ENCODE assay signal across 20 mouse cellular contexts in the genomic region with DNA sequence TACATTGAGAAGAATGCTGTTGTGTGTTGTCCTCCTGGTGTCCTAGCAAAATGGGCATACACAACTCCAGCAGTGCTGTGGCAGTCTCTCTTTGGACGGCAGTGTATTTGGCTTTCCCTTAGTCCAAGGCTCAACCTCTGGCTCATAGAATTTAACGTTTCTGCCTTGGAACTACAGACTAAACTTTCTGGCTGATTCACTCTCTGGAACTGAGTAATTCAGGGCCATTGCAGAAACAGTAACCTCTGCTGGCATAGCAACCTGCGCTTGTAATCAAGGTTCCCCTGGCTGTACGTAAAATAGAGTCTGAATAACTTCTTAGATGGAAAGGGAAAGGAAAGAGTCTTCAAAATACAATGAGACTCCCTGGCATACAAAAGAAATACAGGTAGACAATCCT.
DNase-seq lines count a peak whose midpoint lies in the region; ATAC-seq lines count a peak whose summit lies in the region.
"Had no signal": no experiment of that assay in that cellular context is flagged by ENCODE, and none has a peak within 500 bp of the region (broad histone marks: within the 10 kb centered on the region; RNA-seq: fewer than 3 reads in every experiment).

No protein-coding gene starts in this region.

- H3K27ac ChIP-seq in midbrain, embryonic 16.5 days (ENCODE audit: low read length), result no peak overlapping the region
- H3K27ac ChIP-seq: embryonic facial prominence, embryonic 10.5 days; embryonic facial prominence, embryonic 12.5 days; forebrain, embryonic 13.5 days; forebrain, embryonic 15.5 days had no signal

- H3K4me1 ChIP-seq in midbrain, embryonic 16.5 days (ENCODE audit: control insufficient read depth, insufficient read depth, low read length), result no peaks in the 10 kb centered on the region
- H3K4me1 ChIP-seq: embryonic facial prominence, embryonic 10.5 days; embryonic facial prominence, embryonic 12.5 days; forebrain, embryonic 13.5 days; forebrain, embryonic 15.5 days had no signal

- peak; percentile 21 for DNase-seq in NIH3T3 (ENCODE audit: low read depth)
- peak; percentile 62 for DNase-seq in adrenal gland, adult 2 months
- DNase-seq in adrenal gland, postnatal 10 days, result peak; percentile 26
- DNase-seq in adrenal gland, postnatal 36 days, result peak; percentile 45 to 54
- no peak for DNase-seq in embryo, embryonic 10.5 days (ENCODE audit: low spot score)
- no peak for DNase-seq in left cerebral cortex, postnatal 14 days (ENCODE audit: low spot score in 2 of 2)
- DNase-seq: cerebellum, adult 11 months; cerebellum, adult 18-20 months; cerebellum, adult 8-10 months; cerebellum, adult 9-11 months; cerebellum, postnatal 14 days; cerebellum, postnatal 36 days; forebrain, postnatal 0 days had no signal

- no peaks in the 10 kb centered on the region for H3K27me3 ChIP-seq in midbrain, embryonic 16.5 days (ENCODE audit: control insufficient read depth, insufficient read depth, low read depth, low read length)
- H3K27me3 ChIP-seq: embryonic facial prominence, embryonic 12.5 days; forebrain, embryonic 13.5 days; forebrain, embryonic 15.5 days; Patski had no signal

- no peak overlapping the region for H3K9ac ChIP-seq in midbrain, embryonic 16.5 days (ENCODE audit: low read depth, low read length)
- H3K9ac ChIP-seq: embryonic facial prominence, embryonic 12.5 days; forebrain, embryonic 13.5 days; forebrain, embryonic 15.5 days; forebrain, postnatal 0 days had no signal

- H3K9me3 ChIP-seq in midbrain, embryonic 16.5 days (replicated peaks; ENCODE audit: control insufficient read depth, low read length, poor library complexity, severe bottlenecking), result no peaks in the 10 kb centered on the region
- H3K9me3 ChIP-seq: embryonic facial prominence, embryonic 10.5 days; embryonic facial prominence, embryonic 12.5 days; forebrain, embryonic 13.5 days; forebrain, embryonic 15.5 days had no signal

- ATAC-seq in midbrain, embryonic 16.5 days, result no peak
- ATAC-seq: activated CD4-positive, CD25-positive, alpha-beta regulatory T cell, adult 4 months; forebrain, embryonic 13.5 days; forebrain, embryonic 15.5 days; forebrain, postnatal 0 days; Patski had no signal

- intact Hi-C loops in left cerebral cortex, postnatal 14 days (cut with DNase I), result no loop called here

- no peak overlapping the region for H3K4me3 ChIP-seq in midbrain, embryonic 16.5 days (ENCODE audit: low read depth, low read length)
- H3K4me3 ChIP-seq: embryonic facial prominence, embryonic 10.5 days; embryonic facial prominence, embryonic 12.5 days; forebrain, embryonic 13.5 days; forebrain, embryonic 15.5 days had no signal

- WGBS in midbrain, embryonic 16.5 days, result 82% methylated on average over 4 of the region's 4 CpGs

- H3K4me2 ChIP-seq in midbrain, embryonic 16.5 days (ENCODE audit: low read length), result no peak overlapping the region
- H3K4me2 ChIP-seq: embryonic facial prominence, embryonic 12.5 days; forebrain, embryonic 13.5 days; forebrain, embryonic 15.5 days had no signal

- no peaks in the 10 kb centered on the region for H3K36me3 ChIP-seq in midbrain, embryonic 16.5 days (ENCODE audit: control insufficient read depth, insufficient read depth, low read length)
- H3K36me3 ChIP-seq: embryonic facial prominence, embryonic 10.5 days; embryonic facial prominence, embryonic 12.5 days; forebrain, embryonic 15.5 days had no signal

Comparison
In these comparisons a context has a peak if more than half of its experiments do, and no peak if none do; other contexts are left out.
1. DNase-seq: peak in NIH3T3 (single experiment), adrenal gland, adult 2 months (single experiment), adrenal gland, postnatal 10 days (single experiment) and adrenal gland, postnatal 36 days (2 of 2); none in embryo, embryonic 10.5 days (single experiment) and left cerebral cortex, postnatal 14 days (0 of 2).